In the genomic region with DNA sequence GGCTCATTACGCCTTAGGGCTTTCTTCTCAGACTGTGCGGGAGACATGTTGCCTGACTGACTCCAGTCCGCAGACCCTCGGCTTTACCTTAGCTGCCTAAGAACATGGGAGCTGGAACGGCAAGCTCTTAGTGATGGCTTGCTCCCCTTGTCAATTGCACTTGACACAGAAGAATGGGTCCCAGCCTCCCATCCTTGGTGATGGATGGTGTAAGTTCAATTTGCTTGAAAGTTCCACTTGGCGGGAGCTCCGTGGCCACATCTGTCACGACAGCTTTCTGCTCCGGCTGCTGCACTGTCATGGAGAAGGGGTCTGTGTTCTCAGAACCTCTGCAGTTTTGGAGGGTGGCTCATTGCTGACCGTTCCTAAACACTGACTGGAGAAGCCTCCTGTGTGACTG, we compare ENCODE assay signal across 16 mouse cellular contexts. TPM values are rescaled to one million over a fixed set of nuclear protein-coding genes. Genes with fewer than 3 reads are reported as not detected.
A peak's percentile ranks its signal among the peaks of the same experiment; 100 is the strongest.
DNase-seq lines count a peak whose midpoint lies in the region.
"Had no signal": no experiment of that assay in that cellular context is flagged by ENCODE, and none has a peak within 500 bp of the region (broad histone marks: within the 10 kb centered on the region; RNA-seq: fewer than 3 reads in every experiment).

No protein-coding gene starts in this region.

- intact Hi-C loops in left cerebral cortex, postnatal 4 days (cut with DNase I): no loop called here

- DNase-seq in heart, adult 11 months: peak; percentile 67
- no peak for DNase-seq in heart, adult 9 months (ENCODE audit: low spot score in 2 of 2)
- peak; percentile 23 for DNase-seq in left cerebral cortex, postnatal 4 days
- no peak for DNase-seq in left cerebral cortex, adult 9 months (ENCODE audit: low spot score in 2 of 2)
- DNase-seq in brain, adult 2 months (ENCODE audit: low read depth, low spot score): peak; percentile 3
- no peak for DNase-seq in adrenal gland, postnatal 14 days
- DNase-seq: adrenal gland, adult 2 months; adrenal gland, postnatal 10 days; adrenal gland, postnatal 36 days; cerebellum, adult 11 months; cerebellum, adult 18-20 months; cerebellum, adult 8-10 months; cerebellum, adult 9-11 months; cerebellum, postnatal 36 days; embryo, embryonic 11 days had no signal

RNA-seq across cellular contexts. Expression of a gene that starts 44.9 kb away (rescaled TPM):
- 10 to 100 TPM; 56.6 to 59.5 TPM for total RNA-seq in left cerebral cortex, postnatal 4 days (2021)
- total RNA-seq in adrenal gland, postnatal 14 days (2021): 71.9 and 81.9 TPM in 2 replicates

RNA-seq across cellular contexts. Expression of a gene that starts 56.4 kb away (rescaled TPM):
- not detected for total RNA-seq in left cerebral cortex, postnatal 4 days (2021)
- total RNA-seq in adrenal gland, postnatal 14 days (2021): not detected in 2 replicates
- total RNA-seq: adrenal gland, adult 2 months; adrenal gland, postnatal 10 days; adrenal gland, postnatal 36 days; common myeloid progenitor, adult 5-6 weeks had no signal

Comparison
In these comparisons a context has a peak if more than half of its experiments do, and no peak if none do; other contexts are left out.
1. DNase-seq: peak in heart, adult 11 months (single experiment), left cerebral cortex, postnatal 4 days (single experiment) and brain, adult 2 months (single experiment); none in heart, adult 9 months (0 of 2), left cerebral cortex, adult 9 months (0 of 2) and adrenal gland, postnatal 14 days (single experiment).